In the genomic region with DNA sequence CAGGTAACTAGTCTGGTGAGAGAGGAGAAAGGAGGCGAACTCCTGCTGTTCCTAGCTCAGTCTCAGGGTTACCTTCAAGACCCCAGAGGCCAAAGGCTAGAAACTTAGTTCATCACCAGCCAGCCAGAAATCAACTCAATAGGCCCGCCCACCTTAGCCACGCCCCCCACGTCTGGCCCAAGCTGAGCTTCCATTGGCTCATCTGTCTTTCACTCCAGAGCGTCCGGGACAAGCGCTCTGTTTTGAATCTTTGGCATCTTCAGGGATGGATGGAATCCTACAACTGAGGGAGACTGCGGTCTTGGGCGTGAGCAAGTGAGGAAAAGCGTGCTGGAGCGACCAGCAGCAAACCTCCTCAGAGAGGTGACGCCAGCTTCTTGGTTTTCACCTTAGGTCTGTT, we compare ENCODE assay signal across 8 mouse cellular contexts.
DNase-seq lines count a peak whose midpoint lies in the region.

No protein-coding gene starts in this region.

- H3K27ac ChIP-seq in hindbrain, embryonic 10.5 days: no peak overlapping the region; the same call in 1 of the 2 replicates

- 19% methylated on average over 12 of the region's 12 CpGs for WGBS in hindbrain, embryonic 10.5 days

- no peaks in the 10 kb centered on the region; the same call in 1 of the 2 replicates for H3K9me3 ChIP-seq in hindbrain, embryonic 10.5 days

- 0 out of 2 replicates have a peak, but pooled peaks cover 8% of the 10 kb centered on the region for H3K4me1 ChIP-seq in hindbrain, embryonic 10.5 days (replicated peaks)

- H3K4me3 ChIP-seq in hindbrain, embryonic 10.5 days: peak overlapping the region; percentile 51

- H3K36me3 ChIP-seq in hindbrain, embryonic 10.5 days: no peaks in the 10 kb centered on the region

- H3K27me3 ChIP-seq in hindbrain, embryonic 10.5 days (ENCODE audit: insufficient read depth, poor library complexity, severe bottlenecking): no peaks in the 10 kb centered on the region

- intact Hi-C loops in gastrocnemius, postnatal 14 days (cut with DNase I; ENCODE audit: low total_unique reads): no loop called here

- DNase-seq in thymus, postnatal 4 days: peak; percentile 28
- no peak for DNase-seq in thymus, postnatal 25 days
- DNase-seq in hindbrain, embryonic 10.5 days (ENCODE audit: low spot score): peak; percentile 59
- peak; percentile 7 for DNase-seq in lung, postnatal 25 days (ENCODE audit: low spot score)
- DNase-seq in layer of hippocampus, adult 8-10 months (ENCODE audit: low spot score in 2 of 2): no peak
- DNase-seq in frontal cortex, postnatal 25 days (ENCODE audit: low spot score in 2 of 2): no peak
- DNase-seq in gastrocnemius, postnatal 14 days: no peak
- no peak for DNase-seq in urinary bladder, postnatal 25 days (ENCODE audit: low spot score)

Comparison
In these comparisons a context has a peak if more than half of its experiments do, and no peak if none do; other contexts are left out.
1. DNase-seq: peak in thymus, postnatal 4 days (single experiment), hindbrain, embryonic 10.5 days (single experiment) and lung, postnatal 25 days (single experiment); none in thymus, postnatal 25 days (single experiment), layer of hippocampus, adult 8-10 months (0 of 2), frontal cortex, postnatal 25 days (0 of 2), gastrocnemius, postnatal 14 days (single experiment) and urinary bladder, postnatal 25 days (single experiment).